Mouse (Mus musculus) left cerebral cortex, postnatal 10 days (tissue): ENCODE results near the gene Snx33. TPM values are rescaled to one million over a fixed set of nuclear protein-coding genes. Genes with fewer than 3 reads are reported as not detected.

Source experiments
- DNase-seq, 2 experiments: peaks; one replicate each; pipeline ENCODE4 v3.0.0; 2021 to 2022; ENCODE audit warnings: low spot score in 2 of 2, mixed read lengths in 1 of 2; ENCODE audit errors: extremely low spot score in 1 of 2
- intact Hi-C: fragments of 180-260 bp; cut with DNase I; formaldehyde crosslinking; loops from one replicate; pipeline ENCODE4 v1.15.1; 2025
- total RNA-seq, 2 experiments: library from RNA; stranded (reverse); gene quantifications; 2 replicates each; pipeline ENCODE4 v1.2.3; 2021

Gene Snx33
- total RNA-seq, 2 experiments from 2014 or later = 3.4 to 4.1 TPM

GRCm38 (mm10) chr9:56899409-56899808, 28.8 kb downstream of the Snx33 start:
- no peak for DNase-seq
- intact Hi-C loops = no loop called here

- DNase-seq = no peak
- intact Hi-C loops = no loop called here
These were observed 31.4 kb downstream of the Snx33 start for GRCm38 (mm10) chr9:56896779-56897178.

GRCm38 (mm10) chr9:56894006-56894405, 34.2 kb downstream of the Snx33 start:
- intact Hi-C loops = loop anchor here (5.0 kb wide), 1 partner anchor 33 kb away; the partner anchor contains the start of gene Snx33
- DNase-seq = peak in 1 of 2 experiments; percentile 74

- intact Hi-C loops = loop anchor here (5.0 kb wide), 1 partner anchor 34 kb away; the partner anchor contains the start of gene Snx33
- DNase-seq = no peak
These were observed 34.9 kb downstream of the Snx33 start for GRCm38 (mm10) chr9:56893313-56893712.

GRCm38 (mm10) chr9:56892111-56892510, 36.1 kb downstream of the Snx33 start:
- intact Hi-C loops = loop anchor here (5.0 kb wide), 1 partner anchor 35 kb away; the partner anchor contains the start of gene Snx33
- no peak for DNase-seq

GRCm38 (mm10) chr9:56891517-56892011, 36.6 kb downstream of the Snx33 start:
- DNase-seq = peak; percentile 72 to 83

GRCm38 (mm10) chr9:56890522-56891250, 37.5 kb downstream of the Snx33 start:
- no peak for DNase-seq
- intact Hi-C loops = loop anchor here (5.0 kb wide), 1 partner anchor 37 kb away; the partner anchor contains the start of gene Snx33

More at GRCm38 (mm10) chr9:56891517-56892011, 36.6 kb downstream of the Snx33 start:
- intact Hi-C loops = loop anchor here (5.0 kb wide), 1 partner anchor 36 kb away; the partner anchor contains the start of gene Snx33

- intact Hi-C loops = loop anchor here (2.0 to 5.0 kb wide), 2 partner anchors 37 to 47 kb away; partner anchors contain the start of gene Snx33
- peak; percentile 80 to 81 for DNase-seq
These were observed 38.4 kb downstream of the Snx33 start for GRCm38 (mm10) chr9:56889817-56890216.

GRCm38 (mm10) chr9:56887581-56887980, 40.6 kb downstream of the Snx33 start:
- intact Hi-C loops = no loop called here
- DNase-seq = peak in 1 of 2 experiments; percentile 55

- no peak for DNase-seq
- intact Hi-C loops = no loop called here
These were observed 41.6 kb downstream of the Snx33 start for GRCm38 (mm10) chr9:56886601-56887000.

GRCm38 (mm10) chr9:56886113-56886512, 42.1 kb downstream of the Snx33 start:
- peak in 1 of 2 experiments; percentile 62 for DNase-seq
- intact Hi-C loops = no loop called here

- no peak for DNase-seq
- intact Hi-C loops = no loop called here
These were observed 43.8 kb downstream of the Snx33 start for GRCm38 (mm10) chr9:56884328-56884727.

GRCm38 (mm10) chr9:56883470-56883869, 44.7 kb downstream of the Snx33 start:
- peak in 1 of 2 experiments; percentile 45 for DNase-seq
- intact Hi-C loops = no loop called here

GRCm38 (mm10) chr9:56882818-56883217, 45.4 kb downstream of the Snx33 start:
- DNase-seq = peak in 1 of 2 experiments; percentile 63
- intact Hi-C loops = no loop called here

- intact Hi-C loops = no loop called here
These were observed 45.9 kb downstream of the Snx33 start for GRCm38 (mm10) chr9:56882283-56882682.

GRCm38 (mm10) chr9:56881539-56882082, 46.6 kb downstream of the Snx33 start:
- no peak for DNase-seq
- intact Hi-C loops = no loop called here

More at GRCm38 (mm10) chr9:56882283-56882682, 45.9 kb downstream of the Snx33 start:
- DNase-seq = no peak

GRCm38 (mm10) chr9:56880790-56881189, 47.4 kb downstream of the Snx33 start:
- DNase-seq = peak in 1 of 2 experiments; percentile 48
- intact Hi-C loops = no loop called here

- intact Hi-C loops = no loop called here
- no peak for DNase-seq
These were observed 50.9 kb downstream of the Snx33 start for GRCm38 (mm10) chr9:56877284-56877683.

- intact Hi-C loops = no loop called here
- DNase-seq = peak; percentile 49 to 85
These were observed 51.4 kb downstream of the Snx33 start for GRCm38 (mm10) chr9:56876784-56877183.

- intact Hi-C loops = no loop called here
- DNase-seq = no peak
These were observed 55.1 kb downstream of the Snx33 start for GRCm38 (mm10) chr9:56873097-56873496.
